Mouse (Mus musculus): ENCODE measurements around the gene Nell1.
A peak's percentile ranks its signal among the peaks of the same experiment; 100 is the strongest.
"Not testable (repeated sequence)": the region's sequence is repeated elsewhere in the genome, so short reads cannot be mapped to it uniquely, and the experiment has no call there.

The Nell1 gene

GRCm38 (mm10) chr7:49974841-49975440, at the start of gene Nell1:
TSS of gene Nell1 (plus strand) at chr7:49974864.
- no peak for DNase-seq (ENCODE audit: low read depth)

- DNase-seq (ENCODE audit: low read depth): no peak
These were observed 46.1 kb upstream of the Nell1 start for GRCm38 (mm10) chr7:49928571-49928970.

DNA sequence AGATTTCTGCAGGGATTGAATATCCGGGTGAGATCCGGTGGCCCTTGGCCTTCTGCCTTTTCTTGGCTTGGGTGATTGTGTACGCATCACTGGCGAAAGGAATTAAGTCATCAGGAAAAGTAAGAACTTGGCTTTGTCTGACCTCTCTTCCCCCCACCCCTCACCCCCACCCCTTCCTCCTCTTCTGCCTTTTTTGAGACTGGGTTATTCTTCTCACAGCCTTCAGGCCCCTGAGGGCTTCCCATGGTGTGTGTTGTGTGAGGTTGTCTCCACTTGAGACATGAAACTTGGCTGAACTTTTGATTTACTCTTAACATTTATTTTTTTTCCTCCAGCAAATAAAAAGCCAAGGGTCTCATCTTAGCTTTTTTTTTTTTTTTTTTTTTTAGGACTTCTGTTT, 44.7 kb upstream of the Nell1 start:
- DNase-seq (ENCODE audit: low read depth): no peak

- DNase-seq (ENCODE audit: low read depth): not testable (repeated sequence)
These were observed 41.1 kb upstream of the Nell1 start for GRCm38 (mm10) chr7:49933386-49934115.

DNA sequence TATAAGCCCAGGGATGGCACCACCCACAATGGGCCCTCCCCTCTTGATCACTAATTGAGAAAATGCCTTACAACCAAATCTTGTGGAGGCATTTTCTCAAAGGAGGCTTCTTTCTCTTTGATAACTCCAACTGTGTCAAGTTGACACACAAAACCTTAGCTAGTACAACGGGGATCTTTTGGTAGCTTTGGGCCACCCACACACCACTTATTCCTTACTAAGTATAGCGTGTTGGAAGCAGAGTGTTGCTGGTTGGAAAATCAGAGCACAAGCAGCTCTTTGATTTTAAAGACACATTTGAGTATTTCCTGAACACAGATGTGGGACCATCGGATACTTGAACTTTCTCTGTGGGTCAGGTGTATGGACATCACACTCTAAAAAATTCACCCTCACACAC, 37.8 kb upstream of the Nell1 start:
- DNase-seq (ENCODE audit: low read depth): no peak

- no peak for DNase-seq (ENCODE audit: low read depth)
These were observed 32.6 kb upstream of the Nell1 start for GRCm38 (mm10) chr7:49942023-49942422.

DNA sequence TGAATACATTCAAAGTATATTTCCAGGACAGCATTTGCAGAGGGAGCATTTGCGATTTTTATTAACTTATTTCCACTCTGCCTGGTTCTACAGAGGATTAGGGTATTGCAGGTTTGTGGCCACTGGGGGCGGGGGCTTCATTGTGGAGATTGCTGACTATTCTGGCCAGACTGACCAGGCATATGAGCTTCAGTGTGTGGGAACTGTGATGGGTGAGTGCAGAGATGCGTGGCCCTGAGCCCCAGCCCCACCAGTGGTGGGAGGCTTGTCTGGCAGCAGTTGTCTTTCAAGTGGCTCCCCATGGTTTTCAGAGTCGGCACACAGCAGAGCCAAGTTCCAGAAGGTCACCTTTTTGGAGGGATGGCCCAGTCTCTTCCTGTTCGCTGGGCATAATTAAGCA, 32.2 kb upstream of the Nell1 start:
- DNase-seq (ENCODE audit: low read depth): no peak

DNA sequence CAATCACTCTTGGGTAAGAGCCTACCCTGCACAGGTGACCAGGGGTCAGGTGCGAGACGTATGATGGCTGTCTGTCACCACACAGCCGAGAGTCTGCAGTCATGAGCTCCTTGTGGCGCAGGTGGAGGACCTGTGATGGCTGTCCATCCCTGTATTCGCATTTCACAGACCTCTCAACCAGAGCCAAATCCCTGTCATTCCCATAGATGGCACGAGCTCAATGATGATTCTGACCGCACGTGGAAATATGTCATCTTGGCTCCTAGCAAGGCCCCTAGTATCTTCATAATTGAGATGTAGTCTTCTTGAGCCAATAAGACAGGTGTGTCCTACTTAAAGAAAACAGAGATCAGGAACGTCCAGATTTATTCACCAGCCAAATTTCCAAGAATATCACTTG, 28.0 kb upstream of the Nell1 start:
- no peak for DNase-seq (ENCODE audit: low read depth)

GRCm38 (mm10) chr7:49953546-49954181, 21.0 kb upstream of the Nell1 start:
- peak; percentile 73 for DNase-seq (ENCODE audit: low read depth)

GRCm38 (mm10) chr7:49954834-49955233, 19.8 kb upstream of the Nell1 start:
- no peak for DNase-seq (ENCODE audit: low read depth)

- DNase-seq (ENCODE audit: low read depth): no peak
These were observed 17.5 kb upstream of the Nell1 start for GRCm38 (mm10) chr7:49957142-49957541.

GRCm38 (mm10) chr7:49963764-49964163, 10.9 kb upstream of the Nell1 start:
- no peak for DNase-seq (ENCODE audit: low read depth)

- no peak for DNase-seq (ENCODE audit: low read depth)
These were observed 5.1 kb upstream of the Nell1 start for GRCm38 (mm10) chr7:49969516-49969915.

DNA sequence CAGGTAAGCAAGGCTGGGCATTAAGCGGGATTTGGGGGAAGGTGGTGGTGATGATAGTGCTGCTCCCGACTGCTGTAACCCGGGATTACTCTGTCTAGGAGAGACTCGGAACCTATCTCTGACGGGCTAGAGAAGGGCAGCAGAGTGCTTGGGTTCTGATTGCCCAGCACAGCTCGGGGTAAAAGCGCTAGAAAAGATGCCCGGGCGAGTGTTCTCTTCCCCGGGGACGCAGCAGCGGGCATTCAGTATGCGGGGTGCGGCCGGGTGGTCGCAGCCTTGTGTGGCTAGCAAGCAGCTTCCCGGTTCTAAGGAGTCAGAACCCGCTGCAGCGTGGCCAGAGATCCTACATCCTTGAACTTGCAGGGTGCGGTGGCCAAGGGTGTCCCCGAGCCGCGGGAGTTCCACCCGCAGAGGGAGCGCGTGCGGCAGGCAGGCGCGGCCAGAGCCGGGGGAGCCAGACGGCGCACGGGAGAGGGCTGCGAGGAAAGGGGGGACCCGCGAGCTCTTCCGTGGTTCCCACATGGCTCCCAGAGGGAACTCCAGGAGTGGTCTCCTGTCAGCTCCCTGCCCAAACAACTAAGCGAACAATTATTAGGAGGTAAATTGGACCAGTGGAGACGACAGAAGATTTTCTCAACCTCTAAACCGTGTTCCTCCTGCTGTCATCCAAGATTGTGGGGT, 917 bp downstream of the Nell1 start:
- DNase-seq (ENCODE audit: low read depth): no peak

DNA sequence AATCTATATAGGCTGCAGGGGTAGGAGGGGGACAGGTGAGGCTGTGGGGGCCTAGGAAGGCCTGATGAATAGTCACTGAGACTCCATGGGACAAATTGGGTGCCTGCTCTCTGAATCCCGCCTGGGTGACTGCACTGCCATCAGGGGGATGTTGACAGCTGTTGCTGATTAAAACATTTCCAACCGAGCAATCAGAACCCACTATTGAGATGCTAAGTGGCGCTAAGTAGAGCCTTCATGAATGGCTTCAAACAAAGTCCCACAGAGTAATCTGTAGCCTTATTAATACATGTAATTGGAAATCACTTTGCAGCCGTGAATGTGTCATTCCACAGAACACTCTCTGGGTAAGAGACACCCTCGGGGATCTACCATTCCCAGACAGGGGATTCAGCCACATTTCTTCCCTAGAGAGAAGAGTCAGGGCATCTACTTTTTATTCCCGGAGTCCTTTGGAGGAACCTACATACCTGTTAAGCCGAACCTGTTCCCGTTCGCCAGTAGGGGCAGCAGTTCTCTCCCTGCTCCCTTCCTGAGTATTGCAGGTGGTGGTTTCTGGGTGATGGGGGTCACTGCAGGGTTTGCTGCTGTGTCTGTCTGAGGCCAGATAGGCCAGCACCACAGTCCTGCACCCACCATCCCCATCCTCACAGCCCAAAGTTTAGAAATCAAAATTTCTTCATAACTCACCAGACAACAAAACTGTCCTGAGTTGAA, 7.0 kb downstream of the Nell1 start:
- DNase-seq (ENCODE audit: low read depth): no peak

DNA sequence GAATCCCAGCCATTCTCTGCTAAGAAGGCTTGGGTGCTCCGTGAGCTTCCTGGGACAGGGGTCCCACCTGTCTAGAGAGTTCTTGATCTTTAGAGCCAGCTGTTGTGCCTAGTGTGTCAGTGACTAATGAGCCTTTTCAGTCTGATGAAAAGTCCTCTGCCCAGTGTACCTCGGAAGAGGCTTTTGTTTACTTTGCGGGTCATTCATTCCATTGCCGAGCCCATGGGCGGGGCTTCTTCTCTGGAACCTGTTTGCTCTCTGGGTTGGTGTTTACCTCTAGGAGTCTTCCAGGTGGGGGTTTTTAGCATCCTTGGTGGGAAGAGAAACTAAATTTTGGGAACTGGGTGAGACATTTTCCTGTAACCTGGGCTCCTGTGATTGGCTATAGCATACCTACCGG, 10.0 kb downstream of the Nell1 start:
- no peak for DNase-seq (ENCODE audit: low read depth)

GRCm38 (mm10) chr7:49985947-49986346, 11.3 kb downstream of the Nell1 start:
- DNase-seq (ENCODE audit: low read depth): no peak

GRCm38 (mm10) chr7:49999321-49999720, 24.7 kb downstream of the Nell1 start:
- DNase-seq (ENCODE audit: low read depth): no peak

GRCm38 (mm10) chr7:50005268-50005667, 30.6 kb downstream of the Nell1 start:
- DNase-seq (ENCODE audit: low read depth): no peak

DNA sequence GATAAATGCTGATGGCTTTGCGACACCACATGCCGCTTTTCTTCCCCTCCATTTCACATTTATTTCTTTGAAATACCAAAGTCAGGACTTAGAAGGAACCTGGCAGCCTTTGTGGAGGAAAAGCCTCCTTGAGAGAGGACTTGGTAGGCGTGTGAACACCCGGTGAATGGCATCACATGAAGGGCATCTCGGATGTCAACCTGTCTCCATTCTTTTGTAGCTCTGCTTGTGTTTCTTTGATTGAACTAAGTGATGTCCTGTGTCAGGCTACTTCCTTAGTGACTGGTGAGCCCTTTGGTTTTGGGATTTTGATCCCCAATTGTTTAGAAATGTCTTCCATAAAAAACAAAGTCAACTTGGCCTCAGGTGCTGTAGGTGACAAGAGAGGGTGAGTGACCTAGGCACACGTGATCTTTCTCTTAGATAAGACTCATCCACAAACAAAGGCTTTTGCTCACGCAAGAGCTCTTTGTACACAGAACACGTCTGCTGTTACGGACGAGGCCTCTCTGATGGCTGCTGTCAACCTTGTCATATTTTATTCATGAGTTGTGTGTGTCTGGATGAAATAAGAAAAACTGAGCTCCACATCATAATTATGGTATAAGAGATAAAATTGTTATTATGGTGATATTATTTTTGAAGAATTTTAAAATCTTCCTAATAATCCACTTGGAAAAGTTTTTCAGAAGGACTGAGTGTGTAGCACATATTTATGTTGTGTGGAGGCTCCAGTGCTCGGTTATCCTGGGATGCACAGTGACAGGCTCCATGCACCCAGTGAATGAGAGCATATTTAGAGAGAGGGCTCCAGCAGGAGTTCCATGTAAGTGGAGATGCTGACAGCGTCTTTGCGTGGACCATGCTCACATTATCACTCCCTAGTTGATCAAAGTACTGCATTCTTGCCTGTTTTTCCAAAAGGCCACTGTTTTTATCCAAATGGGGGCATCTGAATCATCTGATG, 60.8 kb downstream of the Nell1 start:
- no peak for DNase-seq (ENCODE audit: low read depth)

DNA sequence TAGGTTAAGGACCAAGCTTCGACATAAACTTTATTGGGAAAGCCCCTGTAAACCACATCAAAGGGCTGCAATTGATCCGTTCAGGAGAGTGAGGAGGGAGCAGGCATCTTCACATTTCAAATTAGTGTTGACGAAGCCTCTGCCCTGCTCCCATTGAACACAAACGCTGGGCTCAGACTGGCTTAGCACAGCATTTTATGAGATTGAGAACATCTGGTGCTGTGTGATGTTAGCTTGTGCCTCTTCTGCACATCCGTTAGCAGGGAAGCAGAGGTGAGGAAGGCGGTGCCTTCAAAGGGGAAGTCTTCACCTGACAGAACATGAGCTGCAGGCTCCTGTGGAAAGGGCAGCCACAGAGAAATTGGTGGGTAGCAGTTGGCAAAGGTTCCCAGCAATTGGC, 66.4 kb downstream of the Nell1 start:
- DNase-seq (ENCODE audit: low read depth): no peak

All from NIH3T3 (cell line).